Mouse (Mus musculus): ENCODE data around the gene Olfr251. TPM values are rescaled to one million over a fixed set of nuclear protein-coding genes. Genes with fewer than 3 reads are reported as not detected.

Gene Olfr251
- not detected in 2 replicates for polyA plus RNA-seq (2015; fragmentation: Nextera tagmentation; extraction: Ambion mirVana)

DNA sequence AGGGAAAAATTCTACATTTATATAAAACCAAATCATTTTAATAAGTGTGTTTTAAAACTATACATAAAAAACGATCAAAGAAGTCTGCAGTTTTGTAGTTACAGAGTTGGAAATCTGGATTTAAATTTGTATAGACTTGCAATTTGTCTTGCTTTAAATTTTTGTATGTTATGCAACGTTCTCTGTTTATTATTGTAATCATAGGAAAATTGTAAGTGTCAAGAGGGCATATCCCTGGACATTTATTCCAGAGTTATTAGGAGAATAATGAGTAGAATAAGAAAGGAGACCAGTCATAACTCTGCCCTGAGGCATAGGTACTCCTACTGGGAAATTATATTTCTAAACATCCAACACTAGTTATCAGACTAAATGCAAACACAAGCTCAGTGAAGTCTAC is at the start of gene Olfr251:
TSS of gene Olfr251 (plus strand) at position 301 of the 400 bp plus-strand sequence.

DNA sequence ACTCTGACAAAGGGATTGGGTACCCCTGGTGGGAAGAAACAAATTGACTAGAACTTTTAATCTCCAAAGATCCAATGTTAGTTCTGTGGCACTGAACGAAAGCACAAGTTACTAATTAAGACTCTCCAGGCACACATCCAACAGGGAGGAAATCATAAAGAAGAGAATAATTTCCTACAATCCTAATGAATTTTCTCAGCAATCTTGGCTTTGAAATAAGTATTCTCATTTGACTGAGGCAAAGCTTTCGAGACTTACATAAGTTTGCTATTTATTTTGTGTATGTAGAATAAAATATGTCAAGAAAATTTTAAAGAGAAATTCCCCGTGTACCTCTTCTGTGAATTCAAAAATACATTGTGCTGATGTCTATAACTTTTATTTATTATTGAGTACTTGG is 48.1 kb upstream of the Olfr251 start, which contains the start of gene Olfr25:
TSS of gene Olfr25 (plus strand) at position 301 of the 400 bp plus-strand sequence.

GRCm38 (mm10) chr9:38348111-38348510 is 28.8 kb upstream of the Olfr251 start, which contains the start of gene Olfr898:
TSS of gene Olfr898 (plus strand) at chr9:38348411.

GRCm38 (mm10) chr9:38366596-38366995 is 10.3 kb upstream of the Olfr251 start, which contains the start of gene Olfr250:
TSS of gene Olfr250 (plus strand) at chr9:38366896.

GRCm38 (mm10) chr9:38401398-38401797 is 24.5 kb downstream of the Olfr251 start, which contains the start of gene Olfr147:
TSS of gene Olfr147 (plus strand) at chr9:38401698.

GRCm38 (mm10) chr9:38429155-38429554 is 52.3 kb downstream of the Olfr251 start, which contains the start of gene Olfr901:
TSS of gene Olfr901 (plus strand) at chr9:38429455.

Other genes starting within 250 kb of the Olfr251 start
- gene Olfr890, start 234.6 kb upstream of the Olfr251 start, polyA plus RNA-seq (2015; fragmentation: Nextera tagmentation; extraction: Ambion mirVana): not detected in 2 replicates
- not detected in 2 replicates for gene Olfr891, start 196.3 kb upstream of the Olfr251 start, polyA plus RNA-seq (2015; fragmentation: Nextera tagmentation; extraction: Ambion mirVana)
- not detected in 2 replicates for gene Olfr893, start 168.7 kb upstream of the Olfr251 start, polyA plus RNA-seq (2015; fragmentation: Nextera tagmentation; extraction: Ambion mirVana)
- not detected in 2 replicates for gene Olfr894, start 159.0 kb upstream of the Olfr251 start, polyA plus RNA-seq (2015; fragmentation: Nextera tagmentation; extraction: Ambion mirVana)
- gene Olfr143, start 124.3 kb upstream of the Olfr251 start, polyA plus RNA-seq (2015; fragmentation: Nextera tagmentation; extraction: Ambion mirVana): not detected in 2 replicates
- not detected in 2 replicates for gene Olfr895, start 109.2 kb upstream of the Olfr251 start, polyA plus RNA-seq (2015; fragmentation: Nextera tagmentation; extraction: Ambion mirVana)
- not detected in 2 replicates for gene Olfr896-ps1, start 86.0 kb upstream of the Olfr251 start, polyA plus RNA-seq (2015; fragmentation: Nextera tagmentation; extraction: Ambion mirVana)
- gene Olfr25, start 48.0 kb upstream of the Olfr251 start, polyA plus RNA-seq (2015; fragmentation: Nextera tagmentation; extraction: Ambion mirVana): not detected in 2 replicates
- gene Olfr898, start 28.7 kb upstream of the Olfr251 start, polyA plus RNA-seq (2015; fragmentation: Nextera tagmentation; extraction: Ambion mirVana): not detected in 2 replicates
- gene Olfr250, start 10.2 kb upstream of the Olfr251 start, polyA plus RNA-seq (2015; fragmentation: Nextera tagmentation; extraction: Ambion mirVana): not detected in 2 replicates
- gene Olfr147, start 24.6 kb downstream of the Olfr251 start, polyA plus RNA-seq (2015; fragmentation: Nextera tagmentation; extraction: Ambion mirVana): not detected in 2 replicates
- gene Olfr901, start 52.4 kb downstream of the Olfr251 start, polyA plus RNA-seq (2015; fragmentation: Nextera tagmentation; extraction: Ambion mirVana): not detected in 2 replicates
- not detected in 2 replicates for gene Olfr902, start 70.6 kb downstream of the Olfr251 start, polyA plus RNA-seq (2015; fragmentation: Nextera tagmentation; extraction: Ambion mirVana)
- not detected in 2 replicates for gene Olfr904, start 86.1 kb downstream of the Olfr251 start, polyA plus RNA-seq (2015; fragmentation: Nextera tagmentation; extraction: Ambion mirVana)
- gene Olfr905, start 94.0 kb downstream of the Olfr251 start, polyA plus RNA-seq (2015; fragmentation: Nextera tagmentation; extraction: Ambion mirVana): not detected in 2 replicates
- gene Olfr906, start 110.0 kb downstream of the Olfr251 start, polyA plus RNA-seq (2015; fragmentation: Nextera tagmentation; extraction: Ambion mirVana): not detected in 2 replicates
- gene Olfr907, start 118.7 kb downstream of the Olfr251 start, polyA plus RNA-seq (2015; fragmentation: Nextera tagmentation; extraction: Ambion mirVana): not detected in 2 replicates
- gene Olfr911-ps1, start 144.5 kb downstream of the Olfr251 start, polyA plus RNA-seq (2015; fragmentation: Nextera tagmentation; extraction: Ambion mirVana): not detected in 2 replicates
- not detected in 2 replicates for gene Olfr910, start 160.8 kb downstream of the Olfr251 start, polyA plus RNA-seq (2015; fragmentation: Nextera tagmentation; extraction: Ambion mirVana)
- gene Olfr912, start 203.1 kb downstream of the Olfr251 start, polyA plus RNA-seq (2015; fragmentation: Nextera tagmentation; extraction: Ambion mirVana): not detected in 2 replicates
- gene Olfr913, start 215.7 kb downstream of the Olfr251 start, polyA plus RNA-seq (2015; fragmentation: Nextera tagmentation; extraction: Ambion mirVana): not detected in 2 replicates
- not detected in 2 replicates for gene Olfr914, start 228.0 kb downstream of the Olfr251 start, polyA plus RNA-seq (2015; fragmentation: Nextera tagmentation; extraction: Ambion mirVana)